Mouse (Mus musculus) G1E (cell line): Measurements from ENCODE around the gene Cyp2j5.

Experiments used
- CTCF ChIP-seq: IDR thresholded peaks from 2 replicates; pipeline ENCODE4 v1.5.1; 2012; ENCODE audit warnings: low read depth, low read length, inconsistent platforms, mixed read lengths
- GATA1 ChIP-seq: IDR thresholded peaks from 2 replicates; pipeline ENCODE4 v1.6.1; 2012; ENCODE audit warnings: borderline replicate concordance, low read length, inconsistent platforms, mixed read lengths
- POLR2AphosphoS5 ChIP-seq: IDR thresholded peaks from 2 replicates; pipeline ENCODE4 v1.6.1; 2012; ENCODE audit warnings: low read depth, low read length, inconsistent platforms; ENCODE audit not compliant: insufficient replicate concordance
- TAL1 ChIP-seq: conservative IDR thresholded peaks from 2 replicates; pipeline ENCODE4 v1.6.1; 2012; ENCODE audit warnings: low read depth, low read length, inconsistent platforms, mixed read lengths

DNA sequence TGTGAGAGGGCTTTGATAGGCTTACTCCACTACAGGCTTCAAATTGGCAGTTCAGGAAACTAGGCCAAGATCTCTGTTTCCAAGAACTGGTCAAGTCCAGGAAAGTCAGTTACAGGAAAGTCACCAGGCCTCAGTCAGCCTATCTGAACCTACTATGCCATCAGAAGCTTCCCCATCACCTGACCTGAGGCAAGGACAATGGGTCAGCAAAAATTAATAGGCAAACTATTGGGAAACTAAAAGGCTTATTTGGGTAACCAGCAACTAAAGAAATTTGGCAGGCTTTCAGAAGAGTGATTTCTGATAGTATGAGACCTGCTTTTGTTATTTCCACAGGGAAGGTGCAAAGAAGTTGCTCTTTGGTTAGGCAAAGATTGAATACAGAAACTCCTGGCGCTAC is 41.5 kb downstream of the Cyp2j5 start:
- no peak for TF ChIP-seq CTCF
- TF ChIP-seq POLR2AphosphoS5: no peak
- TF ChIP-seq TAL1: no peak
- no peak for TF ChIP-seq GATA1
